Mouse (Mus musculus) heart, postnatal 0 days (tissue): ENCODE data around the gene Tfpi.

ENCODE experiments used
- CTCF ChIP-seq: IDR thresholded peaks from 2 replicates; pipeline ENCODE4 v1.5.1; 2016; ENCODE audit warnings: antibody characterized with exemption, control low read depth, low read depth
- EP300 ChIP-seq: IDR thresholded peaks from 2 replicates; pipeline ENCODE4 v1.6.1; 2016; ENCODE audit warnings: antibody characterized with exemption, low read depth

GRCm38 (mm10) chr2:84383828-84384227 is 92.7 kb downstream of the Tfpi start:
- TF ChIP-seq CTCF: no peak
- no peak for TF ChIP-seq EP300
